Mouse (Mus musculus): ENCODE results near the gene Man2a2.
A peak's percentile ranks its signal among the peaks of the same experiment; 100 is the strongest.
"Not testable (repeated sequence)": the region's sequence is repeated elsewhere in the genome, so short reads cannot be mapped to it uniquely, and the experiment has no call there.

The Man2a2 gene

DNA sequence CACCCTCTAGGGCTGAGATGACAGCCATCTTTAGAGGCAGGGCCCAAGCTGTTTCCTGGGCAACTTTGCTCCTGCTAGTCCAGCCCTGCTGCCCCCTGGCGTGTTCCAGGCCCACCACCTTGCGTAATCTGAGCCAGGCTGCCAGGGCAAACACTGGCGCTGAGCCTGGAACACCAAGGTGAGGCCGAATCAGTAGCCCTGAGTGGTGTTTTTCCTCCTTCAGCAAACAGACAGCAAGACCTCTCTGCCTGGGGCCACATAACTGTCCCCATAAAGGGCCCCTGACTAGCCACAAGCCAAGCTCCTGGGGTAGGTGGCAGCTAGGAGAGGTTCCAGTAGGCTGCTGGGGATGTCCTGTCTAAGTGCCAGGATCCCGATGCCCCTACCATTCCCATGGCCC, 28.9 kb upstream of the Man2a2 start:
- DNase-seq: no peak

DNA sequence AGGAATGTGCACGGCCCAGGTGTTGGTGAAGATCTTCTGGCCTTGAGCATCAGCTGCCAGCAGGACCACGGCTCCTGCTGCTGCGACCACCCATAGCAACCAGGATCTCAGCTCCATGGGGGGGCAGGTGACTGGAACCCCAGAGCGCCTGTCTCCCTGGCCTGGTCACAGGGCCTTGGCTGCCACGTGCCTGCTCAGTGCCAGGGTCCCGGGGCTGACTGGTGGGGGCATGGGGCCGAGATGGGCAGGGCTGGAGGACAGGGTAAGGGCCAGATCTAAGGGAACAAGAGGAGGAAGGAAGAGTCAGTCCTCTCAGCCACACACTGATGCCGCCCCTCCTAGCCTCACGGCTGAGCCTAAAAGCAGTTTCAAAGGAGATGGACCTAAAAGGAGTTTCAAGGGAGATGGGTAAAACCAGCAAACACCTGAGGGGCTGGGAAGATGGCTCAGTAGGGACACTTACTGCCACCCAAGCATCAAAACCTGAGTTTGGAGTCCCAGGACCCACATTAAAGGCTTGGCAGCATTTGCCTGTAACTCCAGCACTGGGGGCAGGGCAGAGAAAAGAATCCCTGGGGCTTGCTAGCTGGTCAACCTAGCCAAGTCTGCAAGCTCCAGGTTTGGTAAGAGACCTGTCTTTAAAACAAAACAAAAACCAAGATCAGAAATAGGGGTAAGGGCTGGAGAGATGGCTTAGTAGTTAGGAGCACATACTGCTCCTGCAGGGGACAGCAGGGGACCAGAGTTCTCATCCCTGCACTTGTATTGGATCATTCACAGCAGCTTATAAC, 27.7 kb upstream of the Man2a2 start:
- no peak for DNase-seq

DNA sequence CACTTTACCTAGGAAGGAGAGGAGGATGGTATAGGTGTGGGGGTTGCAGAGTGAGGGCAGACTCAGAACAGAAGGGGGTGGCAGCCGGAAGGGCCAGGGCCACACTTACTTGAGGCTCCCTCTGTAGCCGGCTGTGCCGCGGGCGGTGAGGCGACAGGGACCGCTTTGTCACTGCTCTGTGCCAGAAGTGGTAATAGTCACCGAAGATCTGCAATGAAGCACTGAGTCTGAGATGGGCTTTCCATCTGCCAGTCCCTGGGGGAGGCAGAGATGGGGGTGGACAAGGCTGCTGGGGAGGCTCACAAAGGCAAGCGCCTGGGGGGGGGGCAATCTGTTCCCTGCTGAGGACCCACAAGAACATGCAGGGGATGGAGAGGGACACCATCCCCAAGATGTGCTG, 26.8 kb upstream of the Man2a2 start:
- DNase-seq: no peak

DNA sequence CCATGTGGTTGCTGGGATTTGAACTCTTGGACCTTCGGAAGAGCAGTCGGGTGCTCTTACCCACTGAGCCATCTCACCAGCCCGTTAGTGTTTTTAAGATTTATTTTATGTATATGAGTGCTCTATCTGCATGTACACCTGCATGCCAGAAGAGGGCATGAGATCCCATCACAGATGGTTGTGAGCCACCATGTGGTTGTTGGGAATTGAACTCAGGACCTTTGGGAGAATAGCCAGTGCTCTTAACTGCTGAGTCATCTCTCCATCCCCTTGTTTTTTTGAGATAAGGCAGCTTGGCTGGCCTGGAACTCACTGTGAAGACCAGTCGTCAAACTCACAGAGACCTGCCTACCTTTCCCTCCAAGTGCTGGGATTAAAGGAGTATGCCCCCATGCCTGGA, 25.3 kb upstream of the Man2a2 start:
- DNase-seq: not testable (repeated sequence)

DNA sequence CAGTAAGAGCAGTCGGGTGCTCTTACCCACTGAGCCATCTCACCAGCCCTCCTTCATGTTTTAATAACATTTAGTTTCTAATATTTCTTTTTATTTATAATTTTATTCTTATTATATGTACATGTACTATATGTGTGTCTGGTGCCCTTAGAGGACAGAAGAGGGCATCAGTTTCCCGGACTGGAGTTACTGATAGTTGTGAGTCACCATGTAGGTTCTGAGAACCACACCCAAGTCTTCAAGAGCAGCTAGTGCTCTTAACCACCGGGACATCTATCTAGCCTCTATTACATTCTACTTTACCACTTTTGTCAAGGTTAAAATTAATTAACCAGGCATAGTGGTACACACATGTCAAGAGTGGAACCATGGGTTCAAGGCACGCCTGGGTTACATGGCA, 23.4 kb upstream of the Man2a2 start:
- no peak for DNase-seq

DNA sequence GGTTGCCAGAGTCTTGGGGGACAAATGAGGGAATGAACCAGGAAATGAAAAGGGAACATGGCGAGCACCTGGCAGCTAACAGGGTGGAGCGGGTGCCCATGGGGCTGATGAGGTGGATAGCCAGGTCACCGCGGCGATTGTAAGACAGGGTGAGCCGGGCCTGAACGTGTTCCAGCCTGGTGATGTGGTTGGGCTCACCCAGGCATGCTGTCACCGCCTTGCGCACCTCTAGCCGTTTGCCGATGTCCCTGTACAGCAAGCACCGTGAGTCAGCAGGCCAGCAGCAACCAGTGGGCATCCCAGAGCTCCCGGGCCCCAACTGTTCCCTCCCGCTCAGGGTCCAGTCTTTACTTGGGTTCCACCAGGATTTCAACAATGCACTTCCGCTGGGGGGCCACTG, 20.9 kb upstream of the Man2a2 start:
- no peak for DNase-seq

DNA sequence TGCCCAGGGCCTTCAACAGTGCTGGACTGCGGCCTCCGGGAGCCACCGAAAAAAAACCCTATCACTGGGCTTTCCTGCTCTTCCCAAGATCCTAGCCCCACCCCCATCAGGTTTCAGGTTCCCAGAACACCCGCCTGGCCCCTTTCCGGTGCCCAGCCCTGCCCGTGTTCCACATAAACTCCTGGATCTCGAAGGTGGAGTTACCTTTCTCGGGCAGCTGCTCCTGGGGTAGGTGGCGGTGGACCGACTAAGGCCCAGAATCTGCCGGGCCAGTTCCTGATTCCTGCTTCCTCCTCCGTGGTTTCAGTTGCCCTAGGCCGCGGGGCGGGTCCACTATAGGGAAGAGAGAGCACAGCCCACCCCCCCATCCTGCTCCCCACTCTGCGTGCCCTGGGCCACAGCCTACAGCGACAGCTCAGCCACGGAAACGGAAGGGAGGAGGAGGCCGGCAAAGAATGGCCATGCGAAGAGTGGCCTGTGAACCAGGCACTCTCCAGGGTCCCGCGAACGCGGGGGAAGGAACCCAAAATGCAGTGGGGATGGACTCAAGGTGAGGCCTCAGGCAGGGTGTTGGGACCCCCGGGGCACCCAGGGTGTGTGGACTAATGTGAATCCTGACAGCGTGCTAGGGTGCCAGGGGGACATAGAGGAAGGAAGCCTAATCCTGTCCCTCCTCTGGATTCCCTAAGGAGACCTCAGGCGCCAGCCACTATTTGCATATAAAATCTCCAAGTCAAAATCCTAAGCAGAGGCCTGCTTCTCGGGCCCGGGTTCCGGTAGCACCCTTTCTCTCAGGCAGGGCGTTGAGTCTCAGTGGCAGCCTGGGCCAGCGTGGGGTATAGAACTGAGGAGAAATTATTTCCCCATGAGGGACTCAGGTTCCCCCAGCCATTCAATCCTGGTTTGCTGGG, 16.7 kb upstream of the Man2a2 start, which contains the start of gene Fes:
TSS of gene Fes (minus strand) at position 314 of the 911 bp plus-strand sequence.
- no peak for DNase-seq

DNA sequence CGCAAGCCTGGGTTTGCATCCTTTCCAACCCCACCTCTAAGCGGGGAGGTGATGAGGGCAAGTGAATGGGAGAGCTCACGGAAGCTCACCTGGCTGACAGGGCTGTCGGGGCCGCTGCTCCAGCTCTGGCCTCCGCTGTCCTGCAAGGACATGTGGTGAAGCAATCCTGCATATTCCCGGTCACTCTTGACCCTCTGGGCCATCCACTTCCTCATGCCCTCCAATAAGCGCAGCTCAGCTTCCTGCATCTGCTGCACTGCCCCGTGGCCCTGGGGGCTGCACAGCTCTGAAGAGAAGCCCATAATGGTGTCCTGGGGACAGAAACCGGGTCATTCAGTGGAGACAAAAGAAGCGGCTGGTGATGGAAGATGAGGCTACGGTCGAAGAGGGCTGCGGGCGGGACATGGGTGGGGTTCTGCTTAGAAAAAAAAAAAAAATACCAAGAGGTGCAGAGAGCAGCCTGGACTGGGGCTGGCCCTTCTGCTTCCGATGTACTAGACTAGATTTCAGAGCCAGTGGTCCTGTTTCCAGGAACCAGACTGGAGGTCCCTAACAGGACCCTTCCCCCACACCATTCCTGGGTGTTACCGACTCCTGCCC, 16.0 kb upstream of the Man2a2 start:
- no peak for DNase-seq

DNA sequence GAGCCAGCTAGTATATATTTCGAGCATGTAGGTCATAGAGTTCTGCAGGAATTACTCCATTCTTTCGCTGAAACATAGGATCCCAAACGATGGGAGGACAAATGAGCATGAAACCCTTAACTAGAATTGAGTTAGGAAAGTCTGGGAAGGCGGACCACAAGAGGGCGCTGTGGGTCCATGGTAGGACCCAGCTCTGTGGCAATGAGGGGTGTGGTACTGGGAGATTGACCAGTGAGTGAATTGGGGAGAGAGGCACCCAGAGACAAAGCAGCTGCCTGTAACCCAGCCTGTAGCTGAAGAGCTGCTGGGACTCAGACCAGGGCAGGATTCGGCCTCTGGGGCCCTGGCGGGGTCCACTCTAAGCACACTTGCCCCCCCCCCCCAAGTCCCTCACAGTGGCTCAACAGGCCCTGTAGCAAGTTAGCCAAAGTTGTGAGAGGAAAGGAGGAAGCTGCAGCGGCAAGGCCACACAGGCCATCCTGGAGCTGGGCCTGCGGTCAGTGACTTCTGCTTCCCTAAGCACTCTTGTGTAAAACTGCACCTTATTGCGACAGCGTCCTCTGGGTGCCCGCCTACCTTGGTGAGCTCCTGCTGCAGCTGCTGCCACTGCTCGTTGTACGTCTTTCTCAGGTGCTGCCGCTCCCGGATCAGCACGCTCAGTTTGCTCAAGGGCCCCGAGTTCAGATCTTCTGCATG, 15.2 kb upstream of the Man2a2 start:
- peak; percentile 97 for DNase-seq

DNA sequence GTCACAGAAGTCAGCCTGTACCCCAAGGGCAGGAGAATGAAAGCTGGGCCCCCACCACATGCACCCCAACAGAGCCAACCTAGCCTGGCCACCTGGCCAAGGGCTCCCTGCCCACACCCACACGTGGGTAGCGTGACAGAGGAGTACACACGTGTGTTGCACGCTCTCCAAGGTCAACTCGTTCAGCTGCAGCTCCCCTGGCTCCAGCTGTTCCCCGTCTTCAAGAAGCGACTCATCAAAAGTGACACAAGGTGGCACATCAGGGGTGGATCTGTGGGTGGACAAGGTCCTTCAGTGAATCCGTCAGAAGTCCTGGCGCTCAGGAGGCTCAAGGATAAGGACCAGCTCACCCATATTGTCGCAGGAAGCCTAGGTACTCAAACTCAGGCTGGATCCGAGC, 11.7 kb upstream of the Man2a2 start:
- DNase-seq: no peak

DNA sequence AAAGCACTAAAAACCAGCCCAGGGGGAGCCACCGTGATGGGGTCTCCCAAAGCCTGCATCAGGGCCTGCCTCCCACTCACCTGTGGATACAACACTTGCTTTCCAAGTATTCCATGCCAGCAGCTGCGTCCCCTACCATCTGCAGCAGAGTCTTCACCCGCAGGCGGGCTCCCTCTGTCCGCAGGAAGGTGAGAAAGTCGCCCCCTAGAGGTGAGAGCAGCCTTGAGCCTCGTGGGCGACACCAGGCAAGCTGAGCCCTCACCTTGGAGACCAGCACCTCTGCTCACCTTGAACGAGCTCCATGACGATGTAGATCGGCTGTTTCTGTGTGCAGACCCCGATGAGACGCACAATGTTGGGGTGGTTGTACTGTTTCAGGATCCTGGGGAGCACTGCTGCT, 8.4 kb upstream of the Man2a2 start:
- DNase-seq: peak; percentile 73

DNA sequence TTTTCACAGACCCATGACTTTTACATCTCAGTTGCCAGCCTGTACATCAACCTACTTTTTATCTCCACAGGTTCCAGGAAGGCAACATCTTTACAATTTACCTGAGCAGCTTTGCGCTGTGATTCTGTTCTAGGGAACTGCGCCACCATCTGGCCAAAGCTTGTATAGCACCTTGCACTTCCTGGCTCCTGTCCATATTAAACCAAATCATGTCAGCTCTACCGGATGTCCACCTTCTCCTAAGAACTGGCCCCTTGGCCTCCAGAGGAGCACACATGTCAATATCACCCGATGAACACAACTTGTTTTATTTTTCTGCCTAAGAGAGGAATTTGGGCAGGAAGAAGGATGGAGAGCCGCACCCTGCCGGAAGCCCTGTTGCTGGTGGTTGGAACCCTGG, 6.3 kb upstream of the Man2a2 start:
- peak; percentile 88 for DNase-seq

DNA sequence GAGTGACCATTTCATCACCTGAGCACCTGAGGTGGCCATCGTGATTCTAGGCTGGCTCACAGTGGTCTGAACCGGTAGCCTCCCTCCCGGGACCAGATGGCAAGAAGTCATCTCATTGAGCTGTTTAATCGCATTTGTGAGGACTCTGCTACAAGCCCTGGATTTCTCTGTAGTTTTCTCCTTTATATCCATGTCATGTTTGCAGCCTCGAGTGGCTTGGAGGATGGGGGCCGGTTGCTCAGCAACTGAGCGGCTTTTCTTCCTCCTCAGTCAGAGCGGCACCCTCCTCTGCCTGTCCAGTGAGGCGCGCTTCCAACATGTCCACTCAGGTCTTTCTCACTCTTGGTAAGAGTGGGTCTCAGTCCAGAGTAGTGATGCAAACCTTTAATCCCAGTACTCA, 5.0 kb upstream of the Man2a2 start:
- DNase-seq: no peak

DNA sequence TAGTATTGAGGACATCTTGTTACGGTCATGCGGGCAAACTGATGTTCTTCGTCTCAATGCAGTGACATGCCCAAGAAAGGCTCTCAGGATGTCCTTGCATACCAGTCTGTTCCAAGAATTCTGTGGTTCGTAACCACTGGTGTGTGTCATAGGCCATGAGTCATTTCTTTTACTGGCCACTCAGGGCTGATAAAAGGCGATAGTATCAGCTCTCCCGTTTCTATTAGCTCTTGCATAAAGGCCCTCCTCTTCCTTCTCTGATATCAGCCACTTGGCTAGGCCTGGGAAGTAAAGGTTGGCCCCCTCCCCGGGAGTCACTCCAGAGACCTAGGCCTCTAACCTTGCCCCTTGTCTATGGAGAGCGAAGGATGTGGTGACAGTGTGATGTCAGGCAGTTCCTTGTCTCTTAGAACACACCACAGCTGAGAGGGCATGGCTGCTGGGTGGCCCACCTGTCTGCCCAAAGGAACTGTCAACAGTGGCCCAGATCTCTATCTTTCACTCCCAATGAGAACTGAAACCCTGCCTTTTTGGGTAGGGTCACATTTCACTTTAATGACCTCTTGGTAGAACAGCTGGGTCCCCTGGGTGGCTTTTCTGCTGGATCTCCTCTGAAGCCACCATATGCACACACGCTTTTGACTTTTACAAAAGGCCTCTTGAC, 4.3 kb upstream of the Man2a2 start:
- no peak for DNase-seq

DNA sequence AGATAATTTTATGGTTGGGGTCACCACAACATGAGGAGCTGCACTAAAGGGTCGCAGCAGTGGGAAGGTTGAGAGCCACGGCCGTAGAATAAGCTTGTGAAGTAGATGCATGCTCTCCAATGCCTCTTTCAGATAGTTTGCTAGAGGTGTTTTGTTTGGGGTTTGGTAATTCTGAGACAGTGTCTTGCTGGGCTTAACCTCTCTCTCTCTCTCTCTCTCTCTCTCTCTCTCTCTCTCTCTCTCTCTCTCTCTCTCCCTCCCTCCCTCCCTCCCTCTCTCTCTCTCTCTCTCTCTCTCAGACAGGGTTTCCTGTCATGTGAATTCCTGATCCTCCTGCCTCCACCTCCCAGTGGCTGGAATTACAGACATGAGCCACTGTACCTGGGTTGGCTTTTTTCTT, 3.6 kb upstream of the Man2a2 start:
- DNase-seq: no peak

DNA sequence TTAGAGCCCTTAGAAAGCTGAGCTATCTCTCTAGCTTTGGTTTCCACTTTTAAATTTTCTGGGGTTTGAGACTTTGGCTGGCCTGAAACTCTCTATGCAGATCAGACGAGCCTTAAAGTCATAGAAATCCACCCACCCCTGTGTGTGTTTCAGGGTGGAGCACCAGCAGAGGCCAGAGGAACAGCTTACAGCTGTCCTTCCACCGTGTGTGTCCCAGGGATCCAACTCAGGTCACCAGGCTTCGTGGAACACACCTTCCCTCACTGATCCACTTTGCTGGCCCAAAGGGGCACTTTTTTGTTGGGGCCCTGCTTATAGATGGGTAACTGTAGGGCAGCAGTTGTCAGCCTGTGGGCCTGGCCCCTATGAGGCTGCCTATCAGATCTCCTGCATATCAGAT, 3.1 kb upstream of the Man2a2 start:
- no peak for DNase-seq

DNA sequence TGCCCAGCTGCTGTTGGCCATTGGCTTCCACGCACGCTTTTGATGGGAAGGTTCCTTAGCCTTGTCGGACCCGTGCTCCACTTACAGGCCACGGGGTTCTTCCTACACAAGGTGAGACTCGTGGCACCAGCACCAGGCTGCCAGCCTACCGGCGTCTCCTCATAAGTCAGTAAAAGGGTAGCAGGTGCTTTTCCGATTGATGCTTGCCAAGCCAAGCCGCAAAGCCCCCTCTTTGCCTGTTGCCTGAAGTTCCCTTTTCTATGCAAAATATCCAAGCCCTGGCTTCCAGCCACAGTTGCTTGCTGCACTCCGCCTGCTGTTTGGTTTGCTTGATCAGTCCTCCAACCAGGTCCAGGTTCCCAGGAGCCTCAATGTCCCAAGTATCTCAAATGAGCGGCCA, 2.7 kb upstream of the Man2a2 start:
- peak; percentile 33 for DNase-seq

DNA sequence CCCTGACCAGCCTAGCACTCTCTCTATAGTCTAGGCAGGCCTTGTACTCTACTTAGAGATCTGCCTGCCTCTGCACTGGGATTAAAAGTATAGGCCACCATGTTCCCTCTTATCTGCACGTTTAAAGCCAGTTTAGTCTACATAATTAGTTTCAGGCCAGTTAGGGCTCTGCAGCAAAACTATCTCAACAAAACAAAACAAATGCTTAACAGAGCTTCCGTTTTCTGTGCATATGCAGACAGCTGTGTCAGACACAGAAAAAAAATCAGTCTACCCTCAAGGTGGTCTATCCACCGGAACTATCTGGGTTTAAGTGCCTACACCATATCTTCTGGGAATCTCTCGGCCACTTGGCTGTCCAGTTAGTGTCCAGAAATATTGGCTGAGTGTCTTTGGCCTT, 2.2 kb upstream of the Man2a2 start:
- no peak for DNase-seq

DNA sequence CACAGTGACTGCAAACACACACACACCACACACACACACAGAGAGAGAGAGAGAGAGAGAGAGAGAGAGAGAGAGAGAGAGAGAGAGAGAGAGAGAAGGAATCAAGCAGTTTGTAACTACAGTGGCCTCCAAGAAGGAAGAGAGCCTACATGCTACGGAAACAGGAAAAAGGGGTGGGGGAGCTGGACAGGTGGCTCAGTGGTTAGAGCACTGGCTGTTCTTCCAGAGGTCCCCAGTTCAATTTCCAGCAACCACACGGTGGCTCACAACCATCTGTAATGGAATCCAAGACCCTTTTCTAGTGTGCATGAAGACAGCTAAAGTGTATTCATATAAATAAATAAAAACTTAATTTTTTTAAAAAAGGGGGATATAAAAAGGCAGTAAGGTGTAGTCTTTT, 1.5 kb upstream of the Man2a2 start:
- DNase-seq: peak; percentile 48

DNA sequence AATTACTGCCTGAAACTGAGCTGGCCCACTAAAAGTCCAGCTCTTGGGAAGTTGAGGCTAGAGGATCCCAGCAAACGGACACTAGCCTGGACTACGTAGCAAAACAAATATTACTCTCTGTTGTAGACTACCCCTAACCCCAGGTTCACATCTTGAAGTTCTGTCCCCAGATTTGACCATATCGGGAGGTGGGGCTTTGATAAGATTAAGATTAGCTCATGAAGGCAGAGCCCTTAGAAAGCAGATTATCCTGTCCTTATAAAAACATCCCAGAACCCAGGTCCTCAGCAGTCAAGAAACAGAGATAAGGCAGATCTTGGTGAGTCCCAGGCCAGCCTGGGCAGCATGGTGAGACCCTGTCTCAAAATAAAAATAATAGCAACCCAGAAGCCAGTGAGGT, 991 bp upstream of the Man2a2 start:
- DNase-seq: no peak

DNA sequence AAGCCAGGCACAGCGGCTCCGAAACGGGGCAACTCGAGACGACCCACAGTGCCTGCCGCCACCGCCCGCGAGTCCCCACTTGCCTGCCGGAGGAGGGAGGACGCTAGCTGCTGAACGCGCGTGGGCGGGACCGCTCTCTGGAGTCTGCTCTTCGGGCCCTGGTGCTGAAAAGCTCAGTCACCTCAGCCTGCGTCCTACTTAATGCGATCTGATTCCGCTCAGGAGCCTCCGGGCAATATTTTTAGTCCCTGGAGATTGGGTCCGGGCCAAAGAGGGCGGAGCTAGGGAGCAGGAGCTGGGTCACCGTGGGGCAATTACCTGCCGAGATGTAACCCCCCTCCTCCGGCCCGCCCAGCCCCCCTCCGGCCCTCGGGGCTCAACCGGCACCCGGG, 530 bp downstream of the Man2a2 start:
- DNase-seq: peak; percentile 91

DNA sequence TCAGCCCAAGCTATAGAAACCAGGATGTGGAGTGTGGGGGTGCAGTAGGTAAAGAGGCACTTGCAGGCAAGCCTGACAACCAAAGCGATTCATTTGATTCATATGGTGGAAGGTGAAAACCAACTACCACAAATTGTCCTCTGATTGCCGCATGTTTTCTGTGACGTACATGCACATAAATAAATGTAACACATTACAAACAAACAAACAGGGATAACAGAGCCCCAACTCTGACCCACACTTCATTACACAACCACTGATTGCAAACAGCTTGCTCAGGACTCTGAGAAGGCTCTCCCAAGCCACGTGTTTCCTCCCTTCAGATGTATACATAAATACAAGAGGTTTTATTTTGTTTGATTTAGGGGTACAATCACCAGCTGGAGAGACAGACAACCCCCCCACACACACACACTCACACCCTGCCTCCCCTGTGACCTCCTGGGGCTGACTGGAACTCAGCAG, 1.2 kb downstream of the Man2a2 start:
- DNase-seq: no peak
